24 mouse cellular contexts compared by ENCODE assay signal in genomic region chr7:73260140-73260539, GRCm38 (mm10).
DNase-seq lines count a peak whose midpoint lies in the region; ATAC-seq and TF ChIP-seq lines count a peak whose summit lies in the region.
"Had no signal": no experiment of that assay in that cellular context is flagged by ENCODE, and none has a peak within 500 bp of the region (broad histone marks: within the 10 kb centered on the region; RNA-seq: fewer than 3 reads in every experiment).

No protein-coding gene starts in this region.

- ATAC-seq in lung, embryonic 14.5 days (ENCODE audit: insufficient read depth) = peak; percentile 68
- ATAC-seq in lung, embryonic 16.5 days (ENCODE audit: low read depth) = peak; percentile 78; the same call in 1 of the 2 replicates
- ATAC-seq in intestine, postnatal 0 days = no peak
- ATAC-seq: forebrain, embryonic 14.5 days had no signal

- H3K9me3 ChIP-seq in lung, embryonic 14.5 days (ENCODE audit: low read depth, low read length) = no peaks in the 10 kb centered on the region
- H3K9me3 ChIP-seq in lung, embryonic 16.5 days (ENCODE audit: control insufficient read depth, low read length) = no peaks in the 10 kb centered on the region
- no peaks in the 10 kb centered on the region for H3K9me3 ChIP-seq in intestine, postnatal 0 days (ENCODE audit: control insufficient read depth)
- H3K9me3 ChIP-seq: embryonic facial prominence, embryonic 13.5 days; embryonic facial prominence, embryonic 15.5 days; forebrain, embryonic 10.5 days; forebrain, embryonic 12.5 days had no signal

- H3K27ac ChIP-seq in lung, embryonic 14.5 days (ENCODE audit: low read depth) = no peak overlapping the region
- no peak overlapping the region for H3K27ac ChIP-seq in lung, embryonic 16.5 days (ENCODE audit: low read length)
- no peak overlapping the region for H3K27ac ChIP-seq in intestine, postnatal 0 days (ENCODE audit: low read depth, low read length)
- H3K27ac ChIP-seq: embryonic facial prominence, embryonic 13.5 days; embryonic facial prominence, embryonic 15.5 days; forebrain, embryonic 10.5 days; forebrain, embryonic 12.5 days had no signal

- no peak overlapping the region for H3K9ac ChIP-seq in lung, embryonic 14.5 days
- H3K9ac ChIP-seq in lung, embryonic 16.5 days (ENCODE audit: low read length) = no peak overlapping the region
- H3K9ac ChIP-seq in intestine, postnatal 0 days (ENCODE audit: low read depth, low read length) = no peak overlapping the region
- H3K9ac ChIP-seq: embryonic facial prominence, embryonic 13.5 days; embryonic facial prominence, embryonic 15.5 days; forebrain, embryonic 12.5 days had no signal

- no peak for TF ChIP-seq POLR2A in lung, adult 2 months (IDR thresholded peaks at IDR 0.05; ENCODE audit: borderline replicate concordance, extremely low read depth, low read depth, low read length)

- no peaks in the 10 kb centered on the region for H3K36me3 ChIP-seq in lung, embryonic 14.5 days (ENCODE audit: insufficient read depth)
- no peaks in the 10 kb centered on the region for H3K36me3 ChIP-seq in lung, embryonic 16.5 days (ENCODE audit: control insufficient read depth, insufficient read depth, low read length)
- no peaks in the 10 kb centered on the region for H3K36me3 ChIP-seq in intestine, postnatal 0 days (ENCODE audit: control insufficient read depth, insufficient read depth)
- H3K36me3 ChIP-seq: embryonic facial prominence, embryonic 13.5 days; embryonic facial prominence, embryonic 15.5 days; forebrain, embryonic 10.5 days; forebrain, embryonic 12.5 days had no signal

- no peak overlapping the region for H3K4me3 ChIP-seq in lung, embryonic 14.5 days (ENCODE audit: low read depth, low read length)
- H3K4me3 ChIP-seq in lung, embryonic 16.5 days (ENCODE audit: low read length) = no peak overlapping the region
- H3K4me3 ChIP-seq in lung, adult 2 months (replicated peaks; ENCODE audit: extremely low read depth, low read depth, low read length) = no peak overlapping the region
- H3K4me3 ChIP-seq in intestine, postnatal 0 days (ENCODE audit: low read depth, low read length) = no peak overlapping the region
- H3K4me3 ChIP-seq: embryonic facial prominence, embryonic 13.5 days; embryonic facial prominence, embryonic 15.5 days; erythroblast, embryonic 14.5 days; forebrain, embryonic 10.5 days; forebrain, embryonic 12.5 days had no signal

- peak; percentile 70 for DNase-seq in lung, embryonic 14.5 days
- no peak for DNase-seq in lung, postnatal 14 days
- DNase-seq in lung, adult 2 months = no peak
- DNase-seq in lung, postnatal 10 days = peak; percentile 6
- peak; percentile 19 for DNase-seq in lung, postnatal 36 days
- DNase-seq in right cerebral cortex, adult 18-20 months = no peak
- DNase-seq: adrenal gland, adult 2 months; adrenal gland, postnatal 10 days; adrenal gland, postnatal 25 days; cerebellum, adult 11 months; cerebellum, adult 18-20 months; cerebellum, adult 8-10 months; cerebellum, adult 9-11 months; cerebellum, postnatal 14 days; cerebellum, postnatal 36 days; embryo, embryonic 11 days had no signal

- H3K4me1 ChIP-seq in lung, embryonic 14.5 days (ENCODE audit: insufficient read depth) = 0 out of 2 replicates have a peak, but pooled peaks cover 4% of the 10 kb centered on the region
- H3K4me1 ChIP-seq in lung, embryonic 16.5 days (replicated peaks; ENCODE audit: control insufficient read depth, insufficient read depth, low read length) = no peaks in the 10 kb centered on the region
- H3K4me1 ChIP-seq in lung, adult 2 months (ENCODE audit: control insufficient read depth, insufficient read depth, low read length) = no peaks in the 10 kb centered on the region
- no peaks in the 10 kb centered on the region for H3K4me1 ChIP-seq in intestine, postnatal 0 days (replicated peaks; ENCODE audit: control insufficient read depth, insufficient read depth, low read length)

- no peak overlapping the region for H3K4me2 ChIP-seq in lung, embryonic 14.5 days
- no peak overlapping the region for H3K4me2 ChIP-seq in lung, embryonic 16.5 days (ENCODE audit: low read depth, low read length)
- H3K4me2 ChIP-seq in intestine, postnatal 0 days (replicated peaks; ENCODE audit: low read depth) = no peak overlapping the region
- H3K4me2 ChIP-seq: embryonic facial prominence, embryonic 13.5 days; embryonic facial prominence, embryonic 15.5 days; forebrain, embryonic 12.5 days had no signal

- 42% methylated on average over 4 of the region's 4 CpGs for WGBS in lung, embryonic 14.5 days
- 47% methylated on average over 4 of the region's 4 CpGs for WGBS in lung, embryonic 16.5 days
- 64% methylated on average over 4 of the region's 4 CpGs for WGBS in lung, adult 2 months
- WGBS in intestine, postnatal 0 days = 69% methylated on average over 4 of the region's 4 CpGs

- no peak for TF ChIP-seq CTCF in lung, embryonic 14.5 days (IDR thresholded peaks at IDR 0.05; ENCODE audit: low read depth)
- TF ChIP-seq CTCF in lung, adult 2 months (IDR thresholded peaks at IDR 0.05; ENCODE audit: insufficient read depth, low read length) = no peak
- no peak for TF ChIP-seq CTCF in intestine, postnatal 0 days (IDR thresholded peaks at IDR 0.05; ENCODE audit: low read depth)

- no peaks in the 10 kb centered on the region for H3K27me3 ChIP-seq in lung, embryonic 14.5 days (ENCODE audit: insufficient read depth, low read length)
- H3K27me3 ChIP-seq in lung, embryonic 16.5 days (ENCODE audit: control insufficient read depth, insufficient read depth, low read depth, low read length) = no peaks in the 10 kb centered on the region
- no peaks in the 10 kb centered on the region for H3K27me3 ChIP-seq in intestine, postnatal 0 days (replicated peaks; ENCODE audit: control insufficient read depth, insufficient read depth, low read length)
- H3K27me3 ChIP-seq: embryonic facial prominence, embryonic 13.5 days; embryonic facial prominence, embryonic 15.5 days; forebrain, embryonic 12.5 days had no signal

Comparison
In these comparisons a context has a peak if more than half of its experiments do, and no peak if none do; other contexts are left out.
1. DNase-seq: peak in lung, embryonic 14.5 days (single experiment), lung, postnatal 10 days (single experiment) and lung, postnatal 36 days (single experiment); none in lung, postnatal 14 days (single experiment), lung, adult 2 months (single experiment) and right cerebral cortex, adult 18-20 months (single experiment).